16 mouse cellular contexts compared by ENCODE assay signal in genomic region chr6:23079991-23080680, GRCm38 (mm10). TPM values are rescaled to one million over a fixed set of nuclear protein-coding genes. Genes with fewer than 3 reads are reported as not detected.
DNase-seq lines count a peak whose midpoint lies in the region; ATAC-seq and TF ChIP-seq lines count a peak whose summit lies in the region.
"Had no signal": no experiment of that assay in that cellular context is flagged by ENCODE, and none has a peak within 500 bp of the region (broad histone marks: within the 10 kb centered on the region; RNA-seq: fewer than 3 reads in every experiment).

No protein-coding gene starts in this region.

- no peak overlapping the region for H3K9ac ChIP-seq in intestine, embryonic 14.5 days (ENCODE audit: low read length)
- no peak overlapping the region for H3K9ac ChIP-seq in intestine, postnatal 0 days (ENCODE audit: low read depth, low read length)
- H3K9ac ChIP-seq: embryonic facial prominence, embryonic 13.5 days; hindbrain, embryonic 14.5 days; midbrain, embryonic 12.5 days; neural tube, embryonic 12.5 days had no signal

- H3K4me3 ChIP-seq in intestine, embryonic 14.5 days (ENCODE audit: low read depth, low read length), result no peak overlapping the region
- H3K4me3 ChIP-seq in intestine, postnatal 0 days (ENCODE audit: low read depth, low read length), result no peak overlapping the region
- H3K4me3 ChIP-seq in E14TG2a.4 (replicated peaks; ENCODE audit: low read length), result 0 out of 2 replicates have a peak overlapping the region, but pooled peaks have one; percentile 7
- H3K4me3 ChIP-seq: embryonic facial prominence, embryonic 13.5 days; midbrain, embryonic 12.5 days; neural tube, embryonic 12.5 days had no signal

- H3K27me3 ChIP-seq in intestine, embryonic 14.5 days (replicated peaks; ENCODE audit: control insufficient read depth, insufficient read depth, low read length), result no peaks in the 10 kb centered on the region
- H3K27me3 ChIP-seq in intestine, postnatal 0 days (replicated peaks; ENCODE audit: control insufficient read depth, insufficient read depth, low read length), result no peaks in the 10 kb centered on the region
- H3K27me3 ChIP-seq in E14TG2a.4 (ENCODE audit: insufficient read depth, low read length), result no peaks in the 10 kb centered on the region
- H3K27me3 ChIP-seq: embryonic facial prominence, embryonic 13.5 days; midbrain, embryonic 12.5 days; neural tube, embryonic 12.5 days had no signal

- no peak overlapping the region for H3K4me2 ChIP-seq in intestine, embryonic 14.5 days (ENCODE audit: low read length)
- no peak overlapping the region for H3K4me2 ChIP-seq in intestine, postnatal 0 days (replicated peaks; ENCODE audit: low read depth)
- H3K4me2 ChIP-seq: embryonic facial prominence, embryonic 13.5 days; hindbrain, embryonic 14.5 days; midbrain, embryonic 12.5 days; neural tube, embryonic 12.5 days had no signal

- H3K27ac ChIP-seq in intestine, embryonic 14.5 days (ENCODE audit: low read depth), result no peak overlapping the region
- no peak overlapping the region for H3K27ac ChIP-seq in intestine, postnatal 0 days (ENCODE audit: low read depth, low read length)
- H3K27ac ChIP-seq: embryonic facial prominence, embryonic 13.5 days; hindbrain, embryonic 14.5 days; midbrain, embryonic 12.5 days; neural tube, embryonic 12.5 days had no signal

- peak; percentile 50 for ATAC-seq in intestine, embryonic 14.5 days (replicated peaks; ENCODE audit: low FRiP score, low TSS enrichment, low read depth)
- ATAC-seq in intestine, postnatal 0 days, result no peak
- ATAC-seq: forebrain, embryonic 14.5 days had no signal

- no peak for TF ChIP-seq CTCF in intestine, postnatal 0 days (IDR thresholded peaks at IDR 0.05; ENCODE audit: low read depth)
- no peak for TF ChIP-seq CTCF in E14TG2a.4 (conservative IDR thresholded peaks at IDR 0.05; ENCODE audit: low read length)

- no peaks in the 10 kb centered on the region for H3K9me3 ChIP-seq in intestine, embryonic 14.5 days (ENCODE audit: control insufficient read depth, low read length)
- no peaks in the 10 kb centered on the region for H3K9me3 ChIP-seq in intestine, postnatal 0 days (ENCODE audit: control insufficient read depth)
- peaks cover 4% of the 10 kb centered on the region; the same call in 1 of the 2 replicates for H3K9me3 ChIP-seq in E14TG2a.4 (ENCODE audit: low read length)
- H3K9me3 ChIP-seq: embryonic facial prominence, embryonic 13.5 days; midbrain, embryonic 12.5 days; neural tube, embryonic 12.5 days had no signal

- no peak for DNase-seq in intestine, embryonic 14.5 days (ENCODE audit: low spot score)
- DNase-seq in R1 (ENCODE audit: low read depth, low spot score), result peak; percentile 93
- DNase-seq in kidney, adult 9 months, result peak; percentile 72
- DNase-seq in retina, postnatal 1 day, result no peak
- no peak for DNase-seq in cerebellum, postnatal 36 days
- DNase-seq: cerebellum, adult 11-12 months; lung, adult 18-20 months; right cerebral cortex, adult 18-20 months; thymus, postnatal 25 days had no signal

- no peaks in the 10 kb centered on the region for H3K4me1 ChIP-seq in intestine, embryonic 14.5 days (replicated peaks; ENCODE audit: control insufficient read depth, insufficient read depth, low read length)
- no peaks in the 10 kb centered on the region for H3K4me1 ChIP-seq in intestine, postnatal 0 days (replicated peaks; ENCODE audit: control insufficient read depth, insufficient read depth, low read length)
- peaks cover 48% of the 10 kb centered on the region for H3K4me1 ChIP-seq in E14TG2a.4 (replicated peaks; ENCODE audit: low read depth, low read length)
- H3K4me1 ChIP-seq: midbrain, embryonic 12.5 days; neural tube, embryonic 12.5 days had no signal

- 42% methylated on average over 3 of the region's 3 CpGs for WGBS in intestine, embryonic 14.5 days
- WGBS in intestine, postnatal 0 days, result 54% methylated on average over 3 of the region's 3 CpGs

- H3K36me3 ChIP-seq in intestine, embryonic 14.5 days (ENCODE audit: control insufficient read depth, insufficient read depth, low read length), result no peaks in the 10 kb centered on the region
- H3K36me3 ChIP-seq in intestine, postnatal 0 days (ENCODE audit: control insufficient read depth, insufficient read depth), result no peaks in the 10 kb centered on the region
- no peaks in the 10 kb centered on the region for H3K36me3 ChIP-seq in E14TG2a.4 (ENCODE audit: insufficient read depth, low read length)
- H3K36me3 ChIP-seq: embryonic facial prominence, embryonic 13.5 days; midbrain, embryonic 12.5 days; neural tube, embryonic 12.5 days had no signal

RNA-seq across cellular contexts. Expression of gene Aass, which starts 52.6 kb away (rescaled TPM):
- polyA plus RNA-seq in intestine, embryonic 14.5 days (2014; fragmentation: Nextera tagmentation; extraction: Ambion mirVana), result 0.31 and 0.73 TPM in 2 replicates
- polyA plus RNA-seq in intestine, postnatal 0 days (2015; fragmentation: Nextera tagmentation; extraction: Ambion mirVana), result 0.35 and 0.48 TPM in 2 replicates

Comparison
In these comparisons a context has a peak if more than half of its experiments do, and no peak if none do; other contexts are left out.
1. DNase-seq: peak in R1 (single experiment) and kidney, adult 9 months (single experiment); none in intestine, embryonic 14.5 days (single experiment), retina, postnatal 1 day (single experiment) and cerebellum, postnatal 36 days (0 of 2).